7 mouse cellular contexts compared by ENCODE assay signal in genomic region chr2:165858453-165859384, GRCm38 (mm10). TPM values are rescaled to one million over a fixed set of nuclear protein-coding genes. Genes with fewer than 3 reads are reported as not detected.
DNase-seq lines count a peak whose midpoint lies in the region; ATAC-seq and TF ChIP-seq lines count a peak whose summit lies in the region.

No protein-coding gene starts in this region.

- no peak overlapping the region for H3K27ac ChIP-seq in MEL (ENCODE audit: control insufficient read depth, low read depth, low read length)
- peak overlapping the region; percentile 84 for H3K27ac ChIP-seq in forebrain, embryonic 11.5 days (ENCODE audit: low read depth, low read length)
- peak overlapping the region; percentile 90 for H3K27ac ChIP-seq in hindbrain, embryonic 10.5 days
- peak overlapping the region; percentile 96 for H3K27ac ChIP-seq in liver, postnatal 0 days (ENCODE audit: low read depth)

- no peak for TF ChIP-seq RAD21 in MEL (IDR thresholded peaks at IDR 0.05; ENCODE audit: low read depth, low read length)

- no peak for TF ChIP-seq CTCF in E14TG2a.4 (conservative IDR thresholded peaks at IDR 0.05; ENCODE audit: low read length)
- no peak for TF ChIP-seq CTCF in MEL (IDR thresholded peaks at IDR 0.05 in 2 of 3, conservative IDR thresholded peaks at IDR 0.05 in 1 of 3; ENCODE audit: control insufficient read depth in 1 of 3, insufficient read depth in 1 of 3, low read depth in 2 of 3, low read length in 3 of 3, poor library complexity in 1 of 3, severe bottlenecking in 1 of 3)
- TF ChIP-seq CTCF in liver, postnatal 0 days (IDR thresholded peaks at IDR 0.05; ENCODE audit: low read depth), result no peak

- H3K27me3 ChIP-seq in E14TG2a.4 (ENCODE audit: insufficient read depth, low read length) (no peaks in the 10 kb centered on the region), MEL (ENCODE audit: control insufficient read depth in 1 of 2, insufficient read depth in 2 of 2, low read length in 2 of 2) (no peaks in the 10 kb centered on the region)
- no peaks in the 10 kb centered on the region for H3K27me3 ChIP-seq in forebrain, embryonic 11.5 days (ENCODE audit: control insufficient read depth, insufficient read depth, low read length)
- H3K27me3 ChIP-seq in hindbrain, embryonic 10.5 days (ENCODE audit: insufficient read depth, poor library complexity, severe bottlenecking), result no peaks in the 10 kb centered on the region
- H3K27me3 ChIP-seq in liver, postnatal 0 days (ENCODE audit: insufficient read depth, low read length), result no peaks in the 10 kb centered on the region

- no peaks in the 10 kb centered on the region for H3K9me3 ChIP-seq in E14TG2a.4 (ENCODE audit: low read length)
- H3K9me3 ChIP-seq in MEL (replicated peaks; ENCODE audit: insufficient read depth, low read length), result no peaks in the 10 kb centered on the region
- H3K9me3 ChIP-seq in forebrain, embryonic 11.5 days (ENCODE audit: control insufficient read depth, low read length), result no peaks in the 10 kb centered on the region
- H3K9me3 ChIP-seq in hindbrain, embryonic 10.5 days, result no peaks in the 10 kb centered on the region
- no peaks in the 10 kb centered on the region for H3K9me3 ChIP-seq in liver, postnatal 0 days (ENCODE audit: low read length)

- peak; percentile 28 for DNase-seq in MEL (ENCODE audit: low read depth, low spot score)
- no peak for DNase-seq in forebrain, embryonic 11.5 days (ENCODE audit: low spot score)
- DNase-seq in hindbrain, embryonic 10.5 days (ENCODE audit: low spot score), result peak; percentile 44
- DNase-seq in liver, postnatal 0 days, result peak; percentile 29
- DNase-seq in c-Kit-positive CD71-positive TER-119-positive erythroid progenitor cells, embryonic 14.5 days (ENCODE audit: low spot score), result no peak
- DNase-seq in testis, postnatal 14 days (ENCODE audit: low spot score), result no peak

- H3K4me2 ChIP-seq in forebrain, embryonic 11.5 days (ENCODE audit: low read depth, low read length, severe bottlenecking), result peak overlapping the region; percentile 19; the same call in 1 of the 2 replicates
- H3K4me2 ChIP-seq in liver, postnatal 0 days (ENCODE audit: low read depth, low read length), result peak overlapping the region; percentile 58

- no peak for TF ChIP-seq EP300 in MEL (IDR thresholded peaks at IDR 0.05; ENCODE audit: low read depth in 1 of 2, low read length in 2 of 2)
- TF ChIP-seq EP300 in liver, postnatal 0 days (IDR thresholded peaks at IDR 0.05; ENCODE audit: low read depth), result no peak

- 10% methylated on average over 12 of the region's 12 CpGs for WGBS in forebrain, embryonic 11.5 days
- 14% methylated on average over 12 of the region's 12 CpGs for WGBS in hindbrain, embryonic 10.5 days
- 32% methylated on average over 12 of the region's 12 CpGs for WGBS in liver, postnatal 0 days (ENCODE audit: insufficient replicate concordance)

- H3K36me3 ChIP-seq in E14TG2a.4 (ENCODE audit: insufficient read depth, low read length) (peaks cover 59% of the 10 kb centered on the region), MEL (ENCODE audit: control insufficient read depth in 1 of 2, insufficient read depth in 2 of 2, low read length in 2 of 2) (peaks cover 6 to 23% of the 10 kb centered on the region in 2 experiments)
- no peaks in the 10 kb centered on the region; the same call in 1 of the 2 replicates for H3K36me3 ChIP-seq in forebrain, embryonic 11.5 days (ENCODE audit: control insufficient read depth, insufficient read depth, low read length)
- peaks cover 42% of the 10 kb centered on the region for H3K36me3 ChIP-seq in hindbrain, embryonic 10.5 days
- peaks cover 8% of the 10 kb centered on the region for H3K36me3 ChIP-seq in liver, postnatal 0 days (replicated peaks; ENCODE audit: insufficient read depth, low read length)

- no peak for TF ChIP-seq POLR2A in MEL (IDR thresholded peaks at IDR 0.05; ENCODE audit: control insufficient read depth in 1 of 2, insufficient read depth in 1 of 2, low read depth in 1 of 2, low read length in 2 of 2, poor library complexity in 1 of 2)

- H3K79me2 ChIP-seq in MEL (ENCODE audit: control insufficient read depth, insufficient read depth, low read length, poor library complexity), result peaks cover 82% of the 10 kb centered on the region

- H3K9ac ChIP-seq in MEL (ENCODE audit: control insufficient read depth, low read depth, low read length, poor library complexity, severe bottlenecking), result no peak overlapping the region
- peak overlapping the region; percentile 49 for H3K9ac ChIP-seq in forebrain, embryonic 11.5 days (ENCODE audit: low read length)
- peak overlapping the region; percentile 56; the same call in 1 of the 2 replicates for H3K9ac ChIP-seq in liver, postnatal 0 days (replicated peaks)

- H3K4me3 ChIP-seq in E14TG2a.4 (replicated peaks; ENCODE audit: low read length) (peak overlapping the region; percentile 80), MEL (ENCODE audit: control insufficient read depth in 1 of 2, insufficient read depth in 1 of 2, low read depth in 2 of 2, low read length in 2 of 2) (no peak overlapping the region)
- H3K4me3 ChIP-seq in forebrain, embryonic 11.5 days (ENCODE audit: low read depth, low read length), result no peak overlapping the region
- H3K4me3 ChIP-seq in hindbrain, embryonic 10.5 days, result peak overlapping the region; percentile 35
- no peak overlapping the region for H3K4me3 ChIP-seq in liver, postnatal 0 days (ENCODE audit: low read depth, low read length)

- ATAC-seq in forebrain, embryonic 11.5 days (replicated peaks; ENCODE audit: low FRiP score), result no peak
- no peak for ATAC-seq in liver, postnatal 0 days

- H3K4me1 ChIP-seq in E14TG2a.4 (replicated peaks; ENCODE audit: low read depth, low read length), result peaks cover 95% of the 10 kb centered on the region
- peaks cover 5 to 38% of the 10 kb centered on the region in 2 experiments; a peak in 3 of 4 replicates for H3K4me1 ChIP-seq in MEL (ENCODE audit: control insufficient read depth in 1 of 2, insufficient read depth in 2 of 2, low read length in 2 of 2)
- peaks cover 42% of the 10 kb centered on the region for H3K4me1 ChIP-seq in forebrain, embryonic 11.5 days (replicated peaks; ENCODE audit: control insufficient read depth, insufficient read depth, low read length)
- peaks cover 88% of the 10 kb centered on the region for H3K4me1 ChIP-seq in hindbrain, embryonic 10.5 days (replicated peaks)
- H3K4me1 ChIP-seq in liver, postnatal 0 days (ENCODE audit: insufficient read depth), result peaks cover 67% of the 10 kb centered on the region

TF ChIP-seq in MEL, 35 proteins besides CTCF, POLR2A, EP300 and RAD21:
- TF ChIP-seq ZMIZ1 (IDR thresholded peaks at IDR 0.05; ENCODE audit: low read depth, low read length), result no peak
- no peak for TF ChIP-seq TBP (IDR thresholded peaks at IDR 0.05; ENCODE audit: low read depth, low read length)
- TF ChIP-seq NELFE (IDR thresholded peaks at IDR 0.05; ENCODE audit: low read depth, low read length), result no peak
- TF ChIP-seq MAZ (IDR thresholded peaks at IDR 0.05; ENCODE audit: low read depth, low read length), result no peak
- no peak for TF ChIP-seq ZKSCAN1 (IDR thresholded peaks at IDR 0.05; ENCODE audit: low read depth, low read length)
- TF ChIP-seq BHLHE40 (IDR thresholded peaks at IDR 0.05; ENCODE audit: borderline replicate concordance, low read depth, low read length), result no peak

RNA-seq across cellular contexts. Expression of gene Zmynd8, which starts 40.1 kb away (rescaled TPM):
- total RNA-seq in MEL (2012; rRNA removed), result 30.3 and 37.3 TPM in 2 replicates
- 10 to 100 TPM; 41.6 to 89.2 TPM for polyA plus RNA-seq in MEL (2012; ENCODE audit: insufficient read depth in 1 of 2, insufficient read length in 2 of 2, low read depth in 1 of 2, low replicate concordance in 2 of 2, missing spikeins in 1 of 2)
- polyA plus RNA-seq in forebrain, embryonic 11.5 days (2014; fragmentation: Nextera tagmentation; extraction: Ambion mirVana), result 54.3 and 61.5 TPM in 2 replicates
- polyA plus RNA-seq in hindbrain, embryonic 10.5 days (2016; fragmentation: Nextera tagmentation; extraction: Ambion mirVana), result 60.0 and 65.2 TPM in 2 replicates
- polyA plus RNA-seq in liver, postnatal 0 days (2015; fragmentation: Nextera tagmentation; extraction: Ambion mirVana), result 16.9 and 21.9 TPM in 2 replicates

Comparison
In these comparisons a context has a peak if more than half of its experiments do, and no peak if none do; other contexts are left out.
1. H3K4me3 ChIP-seq: peak in E14TG2a.4 (single experiment) and hindbrain, embryonic 10.5 days (single experiment); none in MEL (0 of 2), forebrain, embryonic 11.5 days (single experiment) and liver, postnatal 0 days (single experiment).
2. DNase-seq: peak in MEL (single experiment), hindbrain, embryonic 10.5 days (single experiment) and liver, postnatal 0 days (single experiment); none in forebrain, embryonic 11.5 days (single experiment), c-Kit-positive CD71-positive TER-119-positive erythroid progenitor cells, embryonic 14.5 days (single experiment) and testis, postnatal 14 days (single experiment).